Mouse (Mus musculus) fat pad, adult 2 months (tissue): Measurements from ENCODE around the gene Gm43638.
A peak's percentile ranks its signal among the peaks of the same experiment; 100 is the strongest.
"Not testable (repeated sequence)": the region's sequence is repeated elsewhere in the genome, so short reads cannot be mapped to it uniquely, and the experiment has no call there.

Experiments
- DNase-seq: peaks from one replicate; pipeline ENCODE4 v3.0.0-alpha.2; 2011; ENCODE audit warnings: low read depth, low spot score; ENCODE audit errors: extremely low read depth

The Gm43638 gene

DNA sequence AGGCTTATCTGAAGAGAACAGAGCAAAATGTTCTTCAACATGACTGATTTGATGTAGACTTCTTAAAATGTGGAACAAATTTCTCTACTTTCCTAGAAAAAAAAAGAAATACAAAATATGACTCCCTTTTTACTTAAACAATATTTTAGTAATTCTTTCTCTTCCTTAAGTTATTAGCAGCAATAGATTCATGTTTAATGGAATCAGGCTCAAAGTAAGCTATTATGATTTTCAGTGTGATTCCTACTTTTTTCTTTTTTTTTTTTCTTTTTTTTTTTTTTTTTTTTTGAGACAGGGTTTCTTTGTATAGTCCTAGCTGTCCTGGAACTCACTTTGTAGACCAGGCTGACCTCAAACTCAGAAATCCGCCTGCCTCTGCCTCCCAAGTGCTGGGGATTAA is at the start of gene Gm43638:
TSS of gene Gm43638 (minus strand) at position 101 of the 400 bp plus-strand sequence.
- not testable (repeated sequence) for DNase-seq

DNA sequence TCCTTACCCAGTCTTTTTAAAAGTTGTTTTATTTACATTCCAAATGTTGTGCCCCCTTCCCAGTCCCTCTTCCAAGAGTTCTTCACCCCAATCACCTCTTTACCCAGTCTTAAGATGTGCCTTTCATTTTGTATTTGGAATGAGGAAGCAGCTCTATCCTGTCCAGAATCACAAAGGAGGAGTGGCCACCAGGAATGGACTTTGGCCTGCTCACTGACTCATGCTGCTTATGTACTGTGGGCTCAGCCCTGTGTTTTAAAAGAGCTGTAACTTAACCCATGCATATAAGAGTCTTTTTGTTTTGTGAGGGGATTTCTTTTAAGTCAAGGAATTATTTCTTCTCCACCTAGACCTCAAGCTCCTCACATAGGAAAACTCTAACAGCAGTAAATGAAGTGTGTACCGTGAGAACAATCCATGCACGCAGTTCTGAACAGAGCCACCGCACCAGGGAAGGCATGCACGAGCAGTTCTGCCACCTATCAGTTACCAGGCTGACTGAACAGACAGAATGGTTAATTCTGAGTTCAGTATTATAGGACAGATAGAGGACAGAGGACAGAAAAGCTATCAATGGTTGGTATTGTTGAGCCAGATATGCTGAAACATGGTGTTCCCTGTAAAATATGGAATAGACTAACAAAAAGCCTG is 49.5 kb upstream of the Gm43638 start:
- no peak for DNase-seq

DNA sequence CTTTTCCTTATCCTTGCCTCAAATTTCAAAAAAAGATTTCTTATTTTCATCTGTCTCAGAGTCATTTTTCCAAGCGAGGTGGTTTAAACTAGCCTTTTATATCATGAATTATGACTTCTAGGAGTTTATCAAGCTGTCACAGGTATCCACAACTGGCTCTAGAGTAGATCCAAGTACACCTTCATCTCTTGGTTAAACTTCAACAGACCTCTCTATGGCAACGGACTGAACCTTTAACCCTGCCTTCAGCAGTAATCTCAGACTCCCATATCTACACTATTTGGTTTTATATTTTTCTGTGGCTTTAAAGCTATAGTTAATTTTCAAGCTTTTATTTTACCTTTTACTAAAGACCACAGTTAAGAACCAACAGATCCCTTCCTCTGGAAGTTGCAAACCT is 45.7 kb upstream of the Gm43638 start:
- DNase-seq, result no peak

DNA sequence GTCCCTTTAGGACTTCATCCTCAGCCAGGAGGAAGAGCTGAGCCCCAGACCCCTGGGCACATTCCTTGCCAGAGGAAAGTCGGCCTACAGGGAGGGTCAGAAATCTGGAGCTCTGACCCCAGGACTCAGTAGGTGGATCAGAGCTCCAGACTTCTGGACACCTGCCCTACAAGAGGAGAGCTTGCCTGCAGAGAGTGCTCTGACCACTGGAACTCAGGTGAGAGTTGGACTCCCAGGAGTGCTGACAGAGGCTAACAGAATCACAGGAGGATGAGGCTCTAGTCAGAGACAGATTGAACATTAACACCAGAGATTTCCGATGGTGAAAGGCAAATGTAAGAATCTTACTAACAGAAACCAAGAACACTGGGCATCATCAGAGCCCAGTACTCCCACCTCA is 37.0 kb upstream of the Gm43638 start:
- not testable (repeated sequence) for DNase-seq

DNA sequence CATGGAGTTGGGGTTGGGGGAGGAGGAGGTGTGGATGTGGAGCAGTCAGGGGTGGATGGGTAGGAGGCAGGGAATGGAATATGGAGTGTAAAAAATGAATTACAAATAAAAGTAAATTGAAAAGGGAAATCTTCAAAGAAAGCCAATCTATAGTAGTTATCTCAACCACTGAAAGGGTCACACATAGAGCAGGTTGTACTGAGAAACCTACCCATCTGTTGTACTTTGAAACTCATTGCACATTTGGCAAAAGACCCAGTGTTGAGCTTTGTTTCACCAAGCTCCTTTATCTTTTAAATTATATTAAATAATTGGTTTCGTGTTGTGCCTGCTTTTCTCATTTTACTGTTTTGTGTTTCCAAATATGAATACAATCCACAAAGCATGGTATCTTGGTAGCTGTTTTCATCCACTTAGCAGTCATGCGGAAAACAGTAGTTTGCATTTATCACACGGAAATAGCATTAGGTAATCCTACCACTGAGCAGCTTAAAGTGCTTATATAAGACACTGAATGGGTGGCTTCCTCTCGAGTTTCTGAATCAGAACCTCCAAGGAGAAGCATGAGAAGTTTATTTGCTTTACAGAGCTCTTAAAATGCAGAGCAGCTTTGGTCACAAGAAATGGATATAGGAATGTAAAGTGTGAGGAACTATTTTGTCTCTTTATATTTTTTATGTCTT is 19.3 kb upstream of the Gm43638 start:
- no peak for DNase-seq

DNA sequence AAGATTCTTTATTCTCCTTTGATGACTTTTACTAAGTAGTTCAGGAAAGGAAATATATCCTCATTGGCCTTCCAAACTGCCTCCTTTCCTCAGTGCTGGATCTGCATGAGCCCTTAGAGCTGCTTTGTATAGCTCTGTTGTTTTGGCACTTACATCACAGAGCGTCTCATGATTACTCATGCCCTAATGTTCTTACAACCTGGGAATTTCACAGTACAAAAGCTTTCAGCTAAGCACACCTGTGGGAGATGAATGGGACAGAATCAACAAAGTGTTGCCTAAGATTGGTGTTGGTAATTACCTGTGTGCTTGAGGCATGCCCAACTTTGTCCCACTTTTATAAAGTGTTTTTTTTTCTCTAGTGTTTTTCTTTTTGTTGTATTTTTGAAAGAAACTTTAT is 16.1 kb upstream of the Gm43638 start:
- DNase-seq, result peak; percentile 96

DNA sequence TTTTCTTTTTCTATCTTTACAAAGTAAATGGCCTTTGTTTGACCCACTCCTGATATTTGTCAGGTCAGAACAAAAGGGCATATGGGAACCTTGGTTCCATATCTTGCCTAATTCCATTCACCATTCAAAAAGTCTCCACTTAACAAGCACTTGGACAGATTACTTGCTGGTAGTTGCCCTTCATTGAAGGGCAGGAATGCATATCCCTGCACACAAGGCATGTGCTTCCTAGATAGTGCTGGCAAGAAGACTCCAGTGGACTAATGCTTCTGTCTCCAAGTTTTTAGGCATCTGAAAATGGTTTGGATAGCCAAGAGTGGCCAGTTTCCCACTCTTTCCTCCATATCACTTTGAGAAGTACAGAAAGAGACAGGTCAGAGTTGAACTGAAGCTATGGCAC is 12.7 kb upstream of the Gm43638 start:
- peak; percentile 31 for DNase-seq

DNA sequence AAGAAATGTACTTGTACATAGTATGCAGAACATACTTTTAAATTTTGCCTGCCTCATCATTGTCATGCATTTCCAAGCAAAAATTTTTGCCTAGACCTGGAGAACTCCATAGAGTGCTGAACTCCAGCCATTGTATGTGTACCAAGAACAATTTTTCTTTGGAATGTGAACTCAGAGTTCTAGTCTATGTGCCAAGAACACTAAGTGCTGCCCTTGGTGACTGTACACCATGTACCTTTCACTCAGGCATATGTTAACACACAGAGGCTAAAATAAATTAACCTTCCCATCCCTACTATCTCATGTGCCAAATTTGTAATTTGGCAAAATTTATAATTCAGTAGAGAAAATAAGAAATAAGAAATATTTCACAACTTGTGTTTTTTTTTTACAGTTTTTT is 12.3 kb upstream of the Gm43638 start:
- DNase-seq, result peak; percentile 77

DNA sequence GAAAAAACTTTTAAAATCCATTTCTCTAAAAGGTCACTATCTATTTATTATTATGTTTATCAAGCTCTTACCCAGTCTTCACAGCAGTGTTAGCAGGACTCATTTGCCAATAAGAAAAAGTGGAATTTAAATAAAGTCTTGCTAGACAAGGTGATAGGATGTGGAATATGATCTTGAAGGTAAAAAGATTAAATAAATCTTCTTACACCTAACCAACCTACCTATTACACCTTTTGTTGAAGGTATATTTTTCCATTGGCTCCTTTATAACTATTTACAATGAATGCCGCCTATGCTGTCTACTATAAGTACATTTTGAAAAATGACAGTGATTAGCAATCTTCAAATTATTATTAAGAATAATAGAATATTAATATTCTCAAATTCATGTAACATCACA is 4.2 kb upstream of the Gm43638 start, which contains the start of gene Ugt2a1:
TSS of gene Ugt2a1 (minus strand) at position 101 of the 400 bp plus-strand sequence.
- DNase-seq, result no peak

DNA sequence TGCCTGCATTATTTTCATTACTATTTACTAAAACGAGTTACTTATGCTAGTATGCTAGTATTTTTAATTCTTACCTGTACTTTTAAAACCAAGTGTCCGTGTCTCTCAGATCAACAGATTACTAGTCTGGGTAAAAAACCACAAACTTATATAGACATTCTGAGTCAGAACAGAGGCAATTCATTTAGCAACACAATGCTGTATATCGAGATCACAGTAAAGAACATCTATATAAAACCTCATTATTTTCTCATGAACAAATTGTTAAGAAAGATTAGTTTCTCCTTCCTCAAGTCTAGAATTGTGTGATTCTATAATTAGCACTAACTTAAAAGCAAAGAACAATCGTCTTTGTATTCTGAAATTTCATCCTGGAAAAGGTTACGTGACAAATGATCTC is 4.4 kb downstream of the Gm43638 start, which contains the start of gene Ugt2a2:
TSS of gene Ugt2a2 (minus strand) at position 101 of the 400 bp plus-strand sequence.
- DNase-seq, result no peak

DNA sequence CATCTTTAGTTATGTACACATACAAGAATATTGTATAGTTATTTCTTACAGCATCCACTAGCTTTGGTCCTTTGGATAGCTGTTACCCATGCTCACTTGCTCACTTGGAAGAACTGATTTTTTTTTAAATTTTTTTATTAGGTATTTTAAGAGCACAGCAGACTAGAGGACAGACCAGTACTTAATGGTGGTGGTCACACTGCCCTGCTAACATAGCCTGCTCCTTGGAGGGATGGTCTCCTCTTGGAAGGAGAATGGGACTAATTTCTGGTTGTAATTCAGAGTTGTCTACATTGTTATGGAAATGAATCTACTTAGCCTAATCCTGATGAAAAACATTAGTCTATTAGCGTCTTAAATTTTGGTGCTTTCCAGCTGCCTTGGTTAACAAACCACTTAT is 27.8 kb downstream of the Gm43638 start:
- no peak for DNase-seq

DNA sequence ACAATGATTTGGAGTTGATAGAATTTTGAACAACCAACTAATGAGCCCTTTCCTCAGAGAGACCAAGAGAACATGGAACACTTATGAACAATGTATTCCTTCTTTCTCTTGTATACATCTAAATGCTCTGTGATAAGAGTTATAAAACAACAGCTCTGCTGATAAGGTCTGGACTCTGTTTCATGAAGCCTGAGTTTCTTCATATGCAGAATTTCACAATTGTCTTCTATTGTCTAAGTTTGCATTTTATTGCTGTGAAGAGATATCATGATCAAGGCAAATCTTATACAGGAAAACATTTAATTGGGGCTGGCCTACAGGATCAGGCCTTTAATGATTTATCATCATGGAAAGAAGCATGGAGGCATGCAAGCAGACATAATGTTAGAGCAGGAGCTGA is 28.9 kb downstream of the Gm43638 start:
- DNase-seq, result no peak

DNA sequence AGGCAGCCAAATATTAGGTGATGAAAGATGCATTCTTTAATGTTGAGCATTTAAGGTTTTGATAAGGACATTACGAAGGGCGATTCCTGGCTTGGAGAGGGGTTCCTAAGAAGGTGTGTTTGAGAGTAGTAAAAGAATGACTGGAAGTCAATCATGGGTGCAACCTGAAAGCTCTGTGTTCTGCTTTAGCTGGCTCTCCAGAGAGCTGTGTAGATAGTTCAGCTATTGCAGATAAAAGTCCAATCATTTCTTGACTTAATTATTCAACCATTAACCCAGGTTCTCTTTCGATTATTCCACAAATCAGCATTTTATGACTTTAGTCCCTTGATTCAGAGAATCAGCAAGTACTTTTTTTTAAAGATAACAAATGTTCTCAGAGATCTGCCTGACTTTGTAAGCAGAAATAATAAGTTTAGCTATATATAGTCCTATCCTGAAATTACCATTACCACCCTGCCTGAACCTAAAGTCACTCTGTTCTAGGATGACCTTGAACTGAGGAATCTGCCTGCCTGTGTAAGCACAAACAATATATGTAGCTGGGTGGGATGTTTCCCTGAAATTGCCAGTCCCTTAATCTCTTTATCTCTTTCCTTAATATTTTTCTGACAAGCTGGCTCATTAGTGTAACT is 30.3 kb downstream of the Gm43638 start:
- DNase-seq, result no peak

DNA sequence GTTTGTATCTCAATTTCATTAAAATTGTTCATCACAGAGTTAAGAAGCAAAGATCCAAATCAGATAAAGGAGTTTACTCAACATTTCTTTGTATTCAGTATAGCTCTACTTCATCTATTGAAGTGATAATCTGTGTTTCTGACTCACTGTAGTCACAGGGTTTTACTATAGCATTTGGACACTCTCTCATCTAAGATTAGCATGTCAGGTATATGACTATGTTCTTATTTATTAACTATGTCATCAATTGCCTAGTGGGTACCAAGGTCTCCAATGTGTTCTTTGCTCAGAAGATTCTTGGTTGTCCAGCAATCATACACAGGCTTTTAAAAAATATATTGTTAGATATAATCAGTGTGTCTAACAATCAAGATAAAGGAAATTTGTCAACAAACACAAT is 31.1 kb downstream of the Gm43638 start:
- no peak for DNase-seq

DNA sequence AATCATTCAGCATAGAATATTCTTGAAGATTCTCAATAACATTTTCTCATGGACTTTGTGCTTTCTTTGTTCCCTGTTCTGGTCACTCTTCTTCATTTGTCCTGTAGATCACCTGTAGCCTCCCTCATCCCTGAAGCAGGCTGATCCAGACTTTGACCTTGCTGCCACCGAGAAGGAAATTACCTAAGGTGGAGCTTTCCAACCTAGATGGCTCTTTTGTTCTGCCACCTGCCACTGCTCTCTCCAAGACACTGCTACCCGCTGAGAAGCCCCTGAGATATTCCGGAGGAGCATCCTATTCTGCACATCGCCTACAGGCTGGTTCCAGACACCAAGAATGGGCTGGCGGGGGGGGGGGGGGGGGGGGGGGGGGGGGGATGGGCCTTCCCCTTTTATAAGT is 34.1 kb downstream of the Gm43638 start:
- DNase-seq, result not testable (repeated sequence)

DNA sequence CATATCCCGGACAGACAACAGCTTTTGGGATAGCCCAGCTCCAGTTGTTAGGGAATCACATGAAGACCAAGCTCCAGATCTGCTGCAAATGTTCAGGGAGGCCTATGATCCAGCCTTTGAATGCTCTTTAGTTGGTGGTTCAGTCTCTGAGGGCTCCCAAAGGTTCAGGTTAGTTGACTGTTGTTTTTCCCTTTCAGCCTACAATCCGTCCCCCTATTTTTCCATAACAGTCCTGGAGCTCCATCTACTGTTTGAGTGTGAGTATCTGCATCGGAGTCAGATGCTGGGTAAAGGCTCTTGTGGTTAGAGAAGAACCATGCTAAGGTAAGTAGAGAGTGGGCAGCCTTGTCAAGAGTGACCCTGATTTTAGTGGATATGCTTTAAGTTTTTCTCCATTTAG is 50.3 kb downstream of the Gm43638 start:
- DNase-seq, result no peak

DNA sequence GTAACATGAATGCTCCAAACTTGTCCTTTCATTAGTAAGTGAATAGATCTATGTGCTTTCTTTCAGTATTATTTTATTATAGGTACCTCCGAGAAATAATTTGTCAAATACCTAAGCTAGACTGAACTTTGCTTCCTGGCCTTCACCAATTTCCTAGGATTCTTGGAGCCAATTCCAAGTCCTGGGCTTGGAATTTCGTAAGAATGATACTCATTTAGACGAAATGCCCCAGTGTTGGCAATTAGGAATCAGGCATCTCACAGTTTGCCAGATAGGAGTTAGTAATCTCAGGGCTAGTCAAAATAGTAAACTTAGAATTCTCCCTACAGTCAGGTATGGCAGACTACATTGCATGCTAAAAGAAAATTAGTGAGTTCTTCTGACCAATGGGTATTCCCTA is 60.9 kb downstream of the Gm43638 start:
- no peak for DNase-seq

DNA sequence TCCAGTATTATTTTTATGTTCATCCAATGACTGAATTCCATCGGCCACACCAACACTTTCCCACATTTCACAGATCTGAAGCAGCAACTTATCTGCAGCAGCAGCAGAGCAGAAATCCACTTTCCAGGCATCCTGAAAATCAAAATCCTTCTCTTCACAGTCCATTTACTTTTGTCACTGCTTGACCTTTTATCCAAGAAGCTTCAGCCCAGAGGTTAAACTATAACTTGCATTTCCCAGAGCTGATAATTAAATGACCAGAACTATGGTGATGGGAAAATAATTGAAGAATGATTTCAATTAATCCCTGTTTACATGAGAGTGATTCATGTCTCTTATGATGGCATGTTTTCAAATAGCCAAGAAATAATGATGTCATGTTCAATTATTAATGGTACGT is 62.6 kb downstream of the Gm43638 start, which contains the start of gene Ugt2b38:
TSS of gene Ugt2b38 (minus strand) at position 163 of the 400 bp plus-strand sequence.
- DNase-seq, result not testable (repeated sequence)
